Mouse (Mus musculus) stomach, postnatal 0 days (tissue): Measurements from ENCODE around the gene Retreg3. TPM values are rescaled to one million over a fixed set of nuclear protein-coding genes. Genes with fewer than 3 reads are reported as not detected.

Source experiments
- ATAC-seq: fragments of 200-750 bp; cut with Nextera tagmentation; 2 replicates; pipeline ENCODE4 v1.8.0; 2017; ENCODE audit not compliant: low FRiP score, low TSS enrichment
- DNase-seq: peaks from one replicate; pipeline ENCODE4 v3.0.0-alpha.2; 2016; ENCODE audit warnings: low spot score
- H3K27ac ChIP-seq: fragments of 300-500 bp; sonication (generic); replicated peaks from 2 replicates; pipeline ENCODE4 v1.5.1; 2014; ENCODE audit warnings: mild to moderate bottlenecking, control low read depth
- H3K27me3 ChIP-seq: fragments of 300-500 bp; sonication (generic); 2 replicates; pipeline ENCODE4 v1.6.1; 2014; ENCODE audit warnings: low read length; ENCODE audit not compliant: control insufficient read depth, insufficient read depth
- H3K36me3 ChIP-seq: fragments of 300-500 bp; sonication (generic); 2 replicates; pipeline ENCODE4 v1.6.1; 2014; ENCODE audit warnings: low read length, mixed read lengths; ENCODE audit not compliant: control insufficient read depth, insufficient read depth
- H3K4me1 ChIP-seq: fragments of 300-500 bp; sonication (generic); replicated peaks from 2 replicates; pipeline ENCODE4 v1.6.1; 2014; ENCODE audit warnings: antibody characterized with exemption; ENCODE audit not compliant: control insufficient read depth, insufficient read depth
- H3K4me2 ChIP-seq: fragments of 300-500 bp; sonication (generic); replicated peaks from 2 replicates; pipeline ENCODE4 v1.6.1; 2014; ENCODE audit warnings: low read depth, mild to moderate bottlenecking, control low read depth, moderate library complexity
- H3K4me3 ChIP-seq: fragments of 300-500 bp; sonication (generic); 2 replicates; pipeline ENCODE4 v1.5.1; 2014; ENCODE audit warnings: low read depth, low read length, control low read depth
- H3K9ac ChIP-seq: fragments of 300-500 bp; sonication (generic); 2 replicates; pipeline ENCODE4 v1.6.1; 2014; ENCODE audit warnings: mild to moderate bottlenecking, low read length, control low read depth, mixed read lengths
- H3K9me3 ChIP-seq: fragments of 300-500 bp; sonication (generic); 2 replicates; pipeline ENCODE4 v1.6.1; 2016; ENCODE audit warnings: low read length; ENCODE audit not compliant: control insufficient read depth
- CTCF ChIP-seq: IDR thresholded peaks from 2 replicates; pipeline ENCODE4 v1.5.1; 2016; ENCODE audit warnings: antibody characterized with exemption, low read depth, mild to moderate bottlenecking, moderate library complexity
- EP300 ChIP-seq: optimal IDR thresholded peaks from 2 replicates; pipeline ENCODE3; 2016; ENCODE audit warnings: antibody characterized with exemption
- WGBS: fragments of 180-500 bp; shearing (Covaris S2); extraction: QIAGEN DNeasy Blood & Tissue Kit; methylation state at CpG from one replicate; pipeline ENCODE4 v1.1.7; 2014; 5-methylcytosine and 5-hydroxymethylcytosine counted together
- polyA plus RNA-seq: library from polyadenylated mRNA; unstranded; fragments of >200 nt; fragmentation: Nextera tagmentation; extraction: Ambion mirVana; gene quantifications from 2 replicates; pipeline ENCODE4 v1.2.1, GENCODE M21; 2015

Gene Retreg3
- polyA plus RNA-seq, 1 experiment from 2014 or later: 16.1 TPM

GRCm38 (mm10) chr11:101083083-101083697 lies 36.5 kb downstream of the Retreg3 start:
- peak overlapping the region; percentile 56 for H3K4me3 ChIP-seq
- no peak for DNase-seq
- H3K27me3 ChIP-seq: peaks cover 9% of the 10 kb centered on the region; the same call in 1 of the 2 replicates
- 29% methylated on average over 19 of the region's 19 CpGs for WGBS
- peak overlapping the region; percentile 73 for H3K9ac ChIP-seq
- no peaks in the 10 kb centered on the region for H3K9me3 ChIP-seq
- TF ChIP-seq EP300 (no peak), CTCF (no peak)
- H3K36me3 ChIP-seq: no peaks in the 10 kb centered on the region
- H3K4me2 ChIP-seq: peak overlapping the region; percentile 94
- ATAC-seq: peak; percentile 27; the same call in 1 of the 2 replicates
- H3K27ac ChIP-seq: peak overlapping the region; percentile 91
- H3K4me1 ChIP-seq: peaks cover 9% of the 10 kb centered on the region

GRCm38 (mm10) chr11:101082208-101083082 lies 37.2 kb downstream of the Retreg3 start, which contains the start of gene Coasy:
Gene Coasy, plus strand, starts transcription at chr11:101082565.
- H3K4me1 ChIP-seq: peaks cover 3% of the 10 kb centered on the region; the same call in 1 of the 2 replicates
- no peaks in the 10 kb centered on the region for H3K9me3 ChIP-seq
- peak; percentile 90 for ATAC-seq
- under 1% methylated on average over 51 of the region's 51 CpGs for WGBS
- H3K27me3 ChIP-seq: peaks cover 9% of the 10 kb centered on the region; the same call in 1 of the 2 replicates
- H3K27ac ChIP-seq: peak within 1 kb of the TSS; percentile 91
- peak within 1 kb of the TSS; percentile 73 for H3K9ac ChIP-seq
- TF ChIP-seq EP300: no peak
- TF ChIP-seq CTCF: peak; percentile 71
- DNase-seq: peak; percentile 96
- H3K4me3 ChIP-seq: peak within 1 kb of the TSS; percentile 56
- H3K36me3 ChIP-seq: no peaks in the 10 kb centered on the region
- peak within 1 kb of the TSS; percentile 94 for H3K4me2 ChIP-seq

GRCm38 (mm10) chr11:101081659-101082058 lies 38.0 kb downstream of the Retreg3 start:
- Histone ChIP-seq H3K27ac (peak overlapping the region; percentile 91), H3K4me1 (peaks cover 3% of the 10 kb centered on the region; the same call in 1 of the 2 replicates), H3K4me2 (peak overlapping the region; percentile 94), H3K27me3 (peaks cover 9% of the 10 kb centered on the region; the same call in 1 of the 2 replicates), H3K36me3 (no peaks in the 10 kb centered on the region), H3K9ac (peak overlapping the region; percentile 50), H3K9me3 (no peaks in the 10 kb centered on the region), H3K4me3 (peak overlapping the region; percentile 56)
- no peak for TF ChIP-seq EP300
- no peak for TF ChIP-seq CTCF
- ATAC-seq (no peak), DNase-seq (no peak)
- 6% methylated on average over 10 of the region's 10 CpGs for WGBS

- DNase-seq (no peak), ATAC-seq (no peak)
- no peaks in the 10 kb centered on the region for H3K36me3 ChIP-seq
- TF ChIP-seq CTCF (no peak), EP300 (no peak)
- no peaks in the 10 kb centered on the region for H3K9me3 ChIP-seq
- WGBS: 65% methylated on average over 5 of the region's 5 CpGs
- no peak overlapping the region for H3K27ac ChIP-seq
- peaks cover 9% of the 10 kb centered on the region; the same call in 1 of the 2 replicates for H3K27me3 ChIP-seq
- H3K9ac ChIP-seq: no peak overlapping the region
- H3K4me3 ChIP-seq: no peak overlapping the region
- no peak overlapping the region for H3K4me2 ChIP-seq
- H3K4me1 ChIP-seq: no peaks in the 10 kb centered on the region; the same call in 1 of the 2 replicates
These were observed 39.3 kb downstream of the Retreg3 start for GRCm38 (mm10) chr11:101080421-101080820.

GRCm38 (mm10) chr11:101079746-101080145 lies 39.9 kb downstream of the Retreg3 start:
- no peak for ATAC-seq
- Histone ChIP-seq H3K9ac (no peak overlapping the region), H3K27me3 (peaks cover 9% of the 10 kb centered on the region; the same call in 1 of the 2 replicates)

More at GRCm38 (mm10) chr11:101079746-101080145, 39.9 kb downstream of the Retreg3 start:
- Histone ChIP-seq H3K27ac (no peak overlapping the region), H3K36me3 (no peaks in the 10 kb centered on the region), H3K4me2 (peak overlapping the region; percentile 32; the same call in 1 of the 2 replicates), H3K4me3 (no peak overlapping the region), H3K9me3 (no peaks in the 10 kb centered on the region), H3K4me1 (no peaks in the 10 kb centered on the region; the same call in 1 of the 2 replicates)
- 11% methylated on average over 27 of the region's 27 CpGs for WGBS
- peak; percentile 17 for DNase-seq
- TF ChIP-seq CTCF (no peak), EP300 (no peak)
